Mouse (Mus musculus): ENCODE data around the gene Hprt. TPM values are rescaled to one million over a fixed set of nuclear protein-coding genes. Genes with fewer than 3 reads are reported as not detected.
"Not testable (repeated sequence)": the region's sequence is repeated elsewhere in the genome, so short reads cannot be mapped to it uniquely, and the experiment has no call there.

Gene Hprt
- polyA plus RNA-seq, 1 experiment from 2014 or later: 274 TPM

GRCm38 (mm10) chrX:52978576-52978975 is 9.4 kb upstream of the Hprt start:
- H3K4me2 ChIP-seq (ENCODE audit: low read depth, low read length): no peak overlapping the region
- no peak for ATAC-seq
- no peak overlapping the region for H3K9ac ChIP-seq (ENCODE audit: low read depth, low read length)
- WGBS: 28% methylated on average over 1 of the region's 1 CpGs
- no peaks in the 10 kb centered on the region for H3K9me3 ChIP-seq (ENCODE audit: control insufficient read depth, low read length)
- no peak overlapping the region for H3K27ac ChIP-seq (ENCODE audit: low read length)
- no peak overlapping the region for H3K4me3 ChIP-seq (ENCODE audit: low read length)
- H3K36me3 ChIP-seq (ENCODE audit: control insufficient read depth, insufficient read depth, low read length): no peaks in the 10 kb centered on the region
- H3K27me3 ChIP-seq (replicated peaks; ENCODE audit: control insufficient read depth, insufficient read depth, low read length): no peaks in the 10 kb centered on the region
- no peaks in the 10 kb centered on the region for H3K4me1 ChIP-seq (ENCODE audit: control insufficient read depth, insufficient read depth, low read length)

DNA sequence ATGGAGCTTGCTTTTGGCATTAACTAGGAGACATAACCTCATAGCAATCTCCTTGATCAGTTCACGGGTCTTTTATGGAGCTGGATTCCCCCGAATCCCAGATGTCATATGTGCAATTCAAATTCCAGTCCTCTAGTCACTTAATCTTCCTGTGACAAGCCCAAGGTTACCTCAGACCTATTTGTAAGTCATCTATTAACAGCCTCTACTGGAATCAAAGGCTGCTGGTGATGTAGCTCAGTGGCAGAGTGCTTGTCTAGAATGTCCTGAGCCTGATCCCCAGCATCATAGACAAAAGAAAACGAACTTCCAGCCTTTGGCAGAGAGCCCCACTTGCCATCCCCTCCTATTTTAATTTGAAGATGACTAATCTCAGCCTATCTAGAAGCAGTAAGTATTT is 6.6 kb upstream of the Hprt start:
- no peak for ATAC-seq
- Histone ChIP-seq H3K4me2 (ENCODE audit: low read depth, low read length) (no peak overlapping the region), H3K9me3 (ENCODE audit: control insufficient read depth, low read length) (no peaks in the 10 kb centered on the region), H3K27me3 (replicated peaks; ENCODE audit: control insufficient read depth, insufficient read depth, low read length) (no peaks in the 10 kb centered on the region), H3K27ac (ENCODE audit: low read length) (no peak overlapping the region), H3K4me3 (ENCODE audit: low read length) (no peak overlapping the region), H3K9ac (ENCODE audit: low read depth, low read length) (no peak overlapping the region), H3K36me3 (ENCODE audit: control insufficient read depth, insufficient read depth, low read length) (no peaks in the 10 kb centered on the region), H3K4me1 (ENCODE audit: control insufficient read depth, insufficient read depth, low read length) (no peaks in the 10 kb centered on the region)
- WGBS: 47% methylated on average over 3 of the region's 3 CpGs

- H3K9ac ChIP-seq (ENCODE audit: low read depth, low read length); H3K4me3 ChIP-seq (ENCODE audit: low read length); H3K4me1 ChIP-seq (ENCODE audit: control insufficient read depth, insufficient read depth, low read length); H3K36me3 ChIP-seq (ENCODE audit: control insufficient read depth, insufficient read depth, low read length); H3K27me3 ChIP-seq (replicated peaks; ENCODE audit: control insufficient read depth, insufficient read depth, low read length); H3K27ac ChIP-seq (ENCODE audit: low read length); H3K9me3 ChIP-seq (ENCODE audit: control insufficient read depth, low read length); ATAC-seq; H3K4me2 ChIP-seq (ENCODE audit: low read depth, low read length): not testable (repeated sequence)
- 83% methylated on average over 5 of the region's 5 CpGs for WGBS
Measured at GRCm38 (mm10) chrX:52994726-52995125, 6.8 kb downstream of the Hprt start.

GRCm38 (mm10) chrX:53004887-53005286 is 16.9 kb downstream of the Hprt start:
- not testable (repeated sequence) for H3K36me3 ChIP-seq (ENCODE audit: control insufficient read depth, insufficient read depth, low read length); H3K4me2 ChIP-seq (ENCODE audit: low read depth, low read length); H3K4me1 ChIP-seq (ENCODE audit: control insufficient read depth, insufficient read depth, low read length); H3K9ac ChIP-seq (ENCODE audit: low read depth, low read length); H3K9me3 ChIP-seq (ENCODE audit: control insufficient read depth, low read length); H3K4me3 ChIP-seq (ENCODE audit: low read length); H3K27me3 ChIP-seq (replicated peaks; ENCODE audit: control insufficient read depth, insufficient read depth, low read length); ATAC-seq; H3K27ac ChIP-seq (ENCODE audit: low read length)
- 62% methylated on average over 4 of the region's 4 CpGs for WGBS

- Histone ChIP-seq H3K27me3 (replicated peaks; ENCODE audit: control insufficient read depth, insufficient read depth, low read length) (no peaks in the 10 kb centered on the region), H3K4me1 (ENCODE audit: control insufficient read depth, insufficient read depth, low read length) (no peaks in the 10 kb centered on the region), H3K9me3 (ENCODE audit: control insufficient read depth, low read length) (no peaks in the 10 kb centered on the region), H3K27ac (ENCODE audit: low read length) (no peak overlapping the region), H3K9ac (ENCODE audit: low read depth, low read length) (no peak overlapping the region), H3K4me2 (ENCODE audit: low read depth, low read length) (no peak overlapping the region), H3K36me3 (ENCODE audit: control insufficient read depth, insufficient read depth, low read length) (no peaks in the 10 kb centered on the region), H3K4me3 (ENCODE audit: low read length) (no peak overlapping the region)
- 47% methylated on average over 3 of the region's 3 CpGs for WGBS
- no peak for ATAC-seq
Measured at GRCm38 (mm10) chrX:53006062-53006461, 18.1 kb downstream of the Hprt start.

GRCm38 (mm10) chrX:53015549-53015948 is 27.6 kb downstream of the Hprt start:
- Histone ChIP-seq H3K4me2 (ENCODE audit: low read depth, low read length) (no peak overlapping the region), H3K9me3 (ENCODE audit: control insufficient read depth, low read length) (no peaks in the 10 kb centered on the region), H3K36me3 (ENCODE audit: control insufficient read depth, insufficient read depth, low read length) (no peaks in the 10 kb centered on the region), H3K4me3 (ENCODE audit: low read length) (no peak overlapping the region), H3K9ac (ENCODE audit: low read depth, low read length) (no peak overlapping the region), H3K27ac (ENCODE audit: low read length) (no peak overlapping the region), H3K27me3 (replicated peaks; ENCODE audit: control insufficient read depth, insufficient read depth, low read length) (no peaks in the 10 kb centered on the region), H3K4me1 (ENCODE audit: control insufficient read depth, insufficient read depth, low read length) (no peaks in the 10 kb centered on the region)
- ATAC-seq: no peak

GRCm38 (mm10) chrX:53023021-53023420 is 35.1 kb downstream of the Hprt start:
- Histone ChIP-seq H3K27ac (ENCODE audit: low read length) (no peak overlapping the region), H3K4me2 (ENCODE audit: low read depth, low read length) (no peak overlapping the region), H3K4me1 (ENCODE audit: control insufficient read depth, insufficient read depth, low read length) (no peaks in the 10 kb centered on the region), H3K36me3 (ENCODE audit: control insufficient read depth, insufficient read depth, low read length) (no peaks in the 10 kb centered on the region), H3K27me3 (replicated peaks; ENCODE audit: control insufficient read depth, insufficient read depth, low read length) (no peaks in the 10 kb centered on the region), H3K9me3 (ENCODE audit: control insufficient read depth, low read length) (no peaks in the 10 kb centered on the region), H3K9ac (ENCODE audit: low read depth, low read length) (no peak overlapping the region), H3K4me3 (ENCODE audit: low read length) (no peak overlapping the region)
- no peak for ATAC-seq
- 81% methylated on average over 2 of the region's 2 CpGs for WGBS

DNA sequence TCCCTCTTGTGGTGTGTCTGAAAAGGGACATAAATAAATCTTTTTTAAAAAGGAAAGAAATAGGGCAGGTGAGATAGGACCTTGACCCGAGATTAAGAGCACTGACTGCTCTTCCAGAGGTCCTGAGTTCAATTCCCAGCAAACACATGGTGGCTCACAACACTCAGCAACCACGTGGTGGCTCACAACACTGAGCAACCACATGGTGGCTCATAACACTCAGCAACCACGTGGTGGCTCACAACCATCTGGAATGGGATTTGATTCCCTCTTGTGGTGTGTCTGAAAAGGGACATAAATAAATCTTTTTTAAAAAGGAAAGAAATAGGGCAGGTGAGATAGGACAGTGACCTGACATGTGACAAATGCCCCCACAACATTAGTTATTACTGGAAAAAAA is 36.3 kb downstream of the Hprt start:
- not testable (repeated sequence) for H3K9me3 ChIP-seq (ENCODE audit: control insufficient read depth, low read length); H3K4me2 ChIP-seq (ENCODE audit: low read depth, low read length); H3K9ac ChIP-seq (ENCODE audit: low read depth, low read length); H3K27me3 ChIP-seq (replicated peaks; ENCODE audit: control insufficient read depth, insufficient read depth, low read length); H3K4me1 ChIP-seq (ENCODE audit: control insufficient read depth, insufficient read depth, low read length); H3K36me3 ChIP-seq (ENCODE audit: control insufficient read depth, insufficient read depth, low read length); H3K27ac ChIP-seq (ENCODE audit: low read length); H3K4me3 ChIP-seq (ENCODE audit: low read length); ATAC-seq
- 23% methylated on average over 3 of the region's 3 CpGs for WGBS

- ATAC-seq: peak; percentile 60
Measured at GRCm38 (mm10) chrX:53025471-53026223, 37.7 kb downstream of the Hprt start.

DNA sequence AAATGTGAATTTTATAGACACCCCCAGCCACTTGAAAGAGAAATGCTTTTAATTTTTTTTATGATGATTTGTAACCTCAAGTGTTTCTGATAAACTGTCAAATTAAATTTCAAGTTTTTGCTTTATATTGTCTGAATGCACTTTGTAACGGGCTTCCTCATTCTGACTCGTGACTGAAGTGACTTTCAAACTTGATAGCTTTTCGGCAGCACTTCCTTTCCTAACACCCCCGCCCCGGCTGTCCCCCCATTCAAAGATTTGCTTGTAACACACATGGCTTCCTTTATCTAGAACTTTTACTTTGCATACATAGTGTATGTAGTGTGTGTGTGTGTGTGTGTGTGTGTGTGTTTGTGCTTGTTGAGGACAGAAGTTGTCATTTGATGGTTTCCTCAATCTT is 41.6 kb downstream of the Hprt start:
- Histone ChIP-seq H3K4me1 (ENCODE audit: control insufficient read depth, insufficient read depth, low read length) (no peaks in the 10 kb centered on the region), H3K27ac (ENCODE audit: low read length) (no peak overlapping the region), H3K9me3 (ENCODE audit: control insufficient read depth, low read length) (no peaks in the 10 kb centered on the region), H3K4me3 (ENCODE audit: low read length) (no peak overlapping the region), H3K27me3 (replicated peaks; ENCODE audit: control insufficient read depth, insufficient read depth, low read length) (no peaks in the 10 kb centered on the region), H3K9ac (ENCODE audit: low read depth, low read length) (no peak overlapping the region), H3K36me3 (ENCODE audit: control insufficient read depth, insufficient read depth, low read length) (no peaks in the 10 kb centered on the region), H3K4me2 (ENCODE audit: low read depth, low read length) (no peak overlapping the region)
- ATAC-seq: no peak
- 76% methylated on average over 5 of the region's 5 CpGs for WGBS

More at GRCm38 (mm10) chrX:53025471-53026223, 37.7 kb downstream of the Hprt start:
- H3K36me3 ChIP-seq (ENCODE audit: control insufficient read depth, insufficient read depth, low read length): no peaks in the 10 kb centered on the region
- WGBS: 55% methylated on average over 11 of the region's 11 CpGs
- H3K4me1 ChIP-seq (ENCODE audit: control insufficient read depth, insufficient read depth, low read length): no peaks in the 10 kb centered on the region
- no peak overlapping the region for H3K4me2 ChIP-seq (ENCODE audit: low read depth, low read length)
- no peak overlapping the region for H3K9ac ChIP-seq (ENCODE audit: low read depth, low read length)
- no peak overlapping the region for H3K4me3 ChIP-seq (ENCODE audit: low read length)
- H3K27ac ChIP-seq (ENCODE audit: low read length): no peak overlapping the region
- H3K27me3 ChIP-seq (replicated peaks; ENCODE audit: control insufficient read depth, insufficient read depth, low read length): no peaks in the 10 kb centered on the region
- no peaks in the 10 kb centered on the region for H3K9me3 ChIP-seq (ENCODE audit: control insufficient read depth, low read length)

All from intestine, embryonic 16.5 days (tissue).